Mouse (Mus musculus) heart, adult 2 months (tissue): ENCODE measurements around the gene Dnaja3. TPM values are rescaled to one million over a fixed set of nuclear protein-coding genes. Genes with fewer than 3 reads are reported as not detected.
"Not testable (repeated sequence)": the region's sequence is repeated elsewhere in the genome, so short reads cannot be mapped to it uniquely, and the experiment has no call there.

Source experiments
- DNase-seq, 2 experiments: peaks; one replicate each; pipeline ENCODE4 v3.0.0; 2021
- H3K27ac ChIP-seq: fragments of 200-600 bp; 2 replicates; pipeline ENCODE4 v1.8.1; 2022
- H3K27me3 ChIP-seq: fragments of 200-500 bp; 2 replicates; pipeline ENCODE4 v1.6.1; 2012; ENCODE audit warnings: mild to moderate bottlenecking, low read length, inconsistent platforms, mixed read lengths; ENCODE audit not compliant: control insufficient read depth, insufficient read depth
- H3K36me3 ChIP-seq: fragments of 200-500 bp; 2 replicates; pipeline ENCODE4 v1.6.1; 2012; ENCODE audit warnings: low read length, inconsistent platforms; ENCODE audit not compliant: control insufficient read depth, insufficient read depth
- H3K4me1 ChIP-seq: fragments of 200-500 bp; 2 replicates; pipeline ENCODE4 v1.6.1; 2011; ENCODE audit warnings: low read length; ENCODE audit not compliant: control insufficient read depth, insufficient read depth
- H3K4me3 ChIP-seq: fragments of 200-600 bp; 2 replicates; pipeline ENCODE4 v1.8.1; 2022
- H3K79me2 ChIP-seq: fragments of 200-500 bp; replicated peaks from 2 replicates; pipeline ENCODE4 v1.6.1; 2012; ENCODE audit warnings: mild to moderate bottlenecking, inconsistent platforms, low read length, moderate library complexity, mixed read lengths; ENCODE audit not compliant: control insufficient read depth, insufficient read depth
- H3K9ac ChIP-seq: fragments of 200-500 bp; 2 replicates; pipeline ENCODE4 v1.6.1; 2012; ENCODE audit warnings: low read depth, mild to moderate bottlenecking, control low read depth, inconsistent platforms, low read length, mixed read lengths
- CTCF ChIP-seq: fragments of 200-600 bp; IDR thresholded peaks from 2 replicates; pipeline ENCODE4 v1.8.1; 2022; ENCODE audit warnings: antibody characterized with exemption, mild to moderate bottlenecking, moderate library complexity
- EP300 ChIP-seq: fragments of 200-500 bp; IDR thresholded peaks from 2 replicates; pipeline ENCODE4 v1.6.1; 2011; ENCODE audit warnings: low read depth, low read length, control low read depth; ENCODE audit not compliant: insufficient read depth
- POLR2A ChIP-seq: fragments of 200-500 bp; IDR thresholded peaks from 2 replicates; pipeline ENCODE4 v1.6.1; 2011; ENCODE audit warnings: mild to moderate bottlenecking, low read depth, low read length, control low read depth; ENCODE audit not compliant: insufficient read depth
- WGBS: fragments of 180-500 bp; shearing (Covaris S2); methylation state at CpG from one replicate; pipeline ENCODE4 v1.1.7; 2018; 5-methylcytosine and 5-hydroxymethylcytosine counted together
- intact Hi-C: fragments of 180-260 bp; cut with DNase I; formaldehyde crosslinking; loops from one replicate; pipeline ENCODE4 v1.15.1; 2025
- polyA plus RNA-seq: library from polyadenylated mRNA; depleted of rRNA; stranded (reverse); fragments of >200 nt; gene quantifications from 2 replicates; pipeline ENCODE4 v1.2.3, GENCODE M21; 2012
- total RNA-seq, 2 experiments: library from RNA; stranded (reverse); gene quantifications; 2 replicates each; pipeline ENCODE4 v1.2.3; 2021

Dnaja3 gene
- total and polyA plus RNA-seq, 3 experiments, result 80.8 to 150 (median 138) TPM

DNA sequence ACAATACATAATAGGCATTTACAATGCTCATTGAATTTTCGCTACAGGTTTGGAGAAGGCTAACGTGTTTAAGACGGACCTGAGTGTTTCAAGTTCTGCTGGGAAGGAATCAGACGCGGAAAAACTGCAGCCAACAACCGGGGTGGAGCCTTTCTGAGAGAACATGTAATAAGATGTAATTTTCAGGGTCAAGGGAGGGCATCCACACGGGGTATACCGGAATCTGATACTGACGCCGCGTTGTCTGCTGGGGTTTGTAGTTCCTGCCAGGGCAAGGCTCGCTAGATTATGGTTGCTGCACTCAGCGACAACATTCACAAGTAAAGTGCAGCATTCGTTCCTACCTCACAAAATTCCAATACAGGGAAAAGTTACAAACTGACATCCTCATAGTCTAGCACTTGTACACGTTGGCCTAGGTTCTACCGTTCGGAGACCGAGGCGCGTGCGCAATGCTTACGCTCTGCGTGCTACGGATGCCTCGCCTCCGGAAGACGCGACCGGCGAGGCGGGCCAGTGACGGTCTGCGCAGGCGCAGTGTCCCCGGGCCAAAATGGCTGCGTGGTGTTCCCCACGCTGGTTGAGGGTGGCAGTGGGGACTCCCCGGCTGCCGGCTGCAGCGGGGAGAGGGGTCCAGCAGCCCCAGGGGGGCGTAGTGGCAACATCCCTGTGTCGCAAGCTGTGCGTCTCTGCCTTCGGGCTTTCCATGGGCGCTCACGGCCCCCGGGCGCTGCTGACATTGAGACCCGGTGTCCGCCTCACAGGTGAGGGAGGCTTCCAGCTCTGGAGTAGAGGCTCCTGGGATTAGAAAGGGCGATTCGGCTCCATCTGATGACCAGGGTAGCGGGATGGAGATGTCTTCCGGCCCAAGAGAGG, 44.0 kb downstream of the Dnaja3 start:
- Histone ChIP-seq H3K27ac (peak overlapping the region; percentile 92), H3K4me1 (peaks cover 5% of the 10 kb centered on the region), H3K9ac (peak overlapping the region; percentile 76), H3K36me3 (peaks cover 7% of the 10 kb centered on the region), H3K27me3 (no peaks in the 10 kb centered on the region), H3K79me2 (peaks cover 3% of the 10 kb centered on the region; the same call in 1 of the 2 replicates), H3K4me3 (peak overlapping the region; percentile 85)
- DNase-seq, result peak; percentile 97 to 98
- intact Hi-C loops, result loop anchor here (10.0 kb wide), 1 partner anchor 181 kb away; no protein-coding TSS in a partner anchor
- WGBS, result under 1% methylated on average over 54 of the region's 54 CpGs
- TF ChIP-seq CTCF, result no peak
- TF ChIP-seq EP300, result peak; percentile 74; the same call in 1 of the 2 replicates
- TF ChIP-seq POLR2A, result peak; percentile 84

DNA sequence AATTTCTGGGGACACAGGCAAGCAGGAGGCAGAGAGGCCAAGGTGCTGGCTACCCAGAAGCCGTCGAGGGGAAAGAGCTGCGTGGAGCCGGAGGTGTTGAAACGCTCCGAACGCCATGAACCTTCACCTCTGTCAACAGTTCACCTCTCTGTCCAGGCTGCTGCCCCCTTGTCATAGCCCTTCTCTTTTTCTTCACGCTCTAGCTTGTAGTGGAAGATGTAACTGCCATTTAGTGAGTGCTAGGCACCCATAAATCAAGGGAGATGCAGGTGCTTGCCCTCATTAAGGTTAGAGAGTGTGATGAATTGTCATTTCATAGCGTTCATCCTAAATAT, 44.6 kb downstream of the Dnaja3 start:
- no peak for TF ChIP-seq POLR2A
- TF ChIP-seq EP300, result no peak
- TF ChIP-seq CTCF, result no peak
- 2% methylated on average over 9 of the region's 9 CpGs for WGBS
- peaks cover 4% of the 10 kb centered on the region for H3K4me1 ChIP-seq
- peak overlapping the region; percentile 76 for H3K9ac ChIP-seq
- H3K4me3 ChIP-seq, result peak overlapping the region; percentile 85
- peaks cover 7% of the 10 kb centered on the region for H3K36me3 ChIP-seq
- no peaks in the 10 kb centered on the region for H3K27me3 ChIP-seq
- peaks cover 3% of the 10 kb centered on the region; the same call in 1 of the 2 replicates for H3K79me2 ChIP-seq
- intact Hi-C loops, result loop anchor here (10.0 kb wide), 1 partner anchor 180 kb away; no protein-coding TSS in a partner anchor
- H3K27ac ChIP-seq, result peak overlapping the region; percentile 92
- DNase-seq, result no peak

DNA sequence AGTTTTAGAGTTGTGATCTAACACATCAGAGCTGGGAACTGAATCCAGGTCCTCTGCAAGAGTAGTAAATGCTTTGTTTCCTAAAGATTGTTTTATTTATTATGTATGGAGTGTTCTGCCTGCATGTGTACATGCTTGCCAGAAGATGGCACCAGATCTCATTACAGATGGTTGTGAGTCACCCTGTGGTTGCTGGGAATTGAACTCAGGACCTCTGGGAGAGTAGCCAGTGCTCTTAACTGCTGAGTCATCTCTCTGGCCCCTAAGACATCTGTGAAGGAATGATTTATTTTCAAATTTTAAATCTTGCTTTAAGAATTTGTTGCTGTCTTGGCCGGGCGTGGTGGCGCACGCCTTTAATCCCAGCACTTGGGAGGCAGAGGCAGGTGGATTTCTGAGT, 49.6 kb downstream of the Dnaja3 start:
- H3K36me3 ChIP-seq, H3K27me3 ChIP-seq, H3K4me1 ChIP-seq, H3K4me3 ChIP-seq, H3K9ac ChIP-seq, H3K27ac ChIP-seq, DNase-seq, H3K79me2 ChIP-seq: not testable (repeated sequence)
- 97% methylated on average over 4 of the region's 4 CpGs for whole genome bisulfite sequencing
- intact Hi-C loops, result loop anchor here (10.0 kb wide), 1 partner anchor 175 kb away; no protein-coding TSS in a partner anchor
- peak; percentile 50 for TF ChIP-seq CTCF

DNA sequence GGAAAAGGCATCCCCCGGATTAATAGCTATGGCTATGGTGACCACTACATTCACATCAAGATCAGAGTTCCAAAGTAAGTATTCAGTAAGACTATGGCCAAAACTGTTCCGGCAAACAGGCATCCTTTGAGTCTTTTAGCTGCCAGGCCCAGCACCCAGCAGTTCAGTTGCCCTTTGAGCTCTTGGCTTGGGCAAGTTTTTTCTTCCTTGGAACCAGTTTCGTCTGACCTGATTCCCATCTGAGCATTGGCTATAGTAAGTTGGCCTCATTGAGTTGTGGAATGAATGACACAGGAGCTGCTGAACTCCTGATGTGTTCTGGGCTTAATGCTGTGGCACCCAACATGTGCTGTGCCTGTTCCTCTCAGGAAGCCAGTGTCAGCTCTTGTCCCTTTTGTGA, 61.4 kb downstream of the Dnaja3 start:
- H3K4me3 ChIP-seq, result no peak overlapping the region
- no peak overlapping the region for H3K27ac ChIP-seq
- 92% methylated on average over 3 of the region's 3 CpGs for WGBS
- H3K79me2 ChIP-seq, result 0 out of 2 replicates have a peak, but pooled peaks cover 2% of the 10 kb centered on the region
- no peak for DNase-seq
- H3K27me3 ChIP-seq, result no peaks in the 10 kb centered on the region
- no peak overlapping the region for H3K9ac ChIP-seq
- intact Hi-C loops, result no loop called here
- no peaks in the 10 kb centered on the region for H3K4me1 ChIP-seq
- no peak for TF ChIP-seq CTCF
- TF ChIP-seq POLR2A, result no peak
- no peak for TF ChIP-seq EP300
- H3K36me3 ChIP-seq, result no peaks in the 10 kb centered on the region

DNA sequence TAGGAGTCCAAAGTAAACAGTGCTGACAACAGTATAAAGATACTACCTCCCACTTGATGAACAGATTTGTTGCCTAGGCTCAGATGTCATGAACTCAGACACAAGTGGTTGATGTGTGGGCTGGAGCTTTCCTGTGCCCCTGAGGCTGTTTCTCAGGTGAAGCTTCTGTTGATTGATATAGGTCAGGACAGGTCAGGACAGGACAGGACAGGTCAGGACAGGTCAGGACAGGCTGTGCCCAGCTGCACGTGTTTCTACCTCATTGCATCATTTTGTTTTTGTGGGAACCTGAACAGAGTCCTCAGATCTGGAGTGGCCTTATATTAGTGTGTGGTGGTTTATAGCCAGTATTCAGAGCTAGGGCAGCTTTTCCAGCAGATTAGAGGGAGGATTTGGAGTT, 62.9 kb downstream of the Dnaja3 start:
- H3K4me3 ChIP-seq, result no peak overlapping the region
- 71% methylated on average over 1 of the region's 1 CpGs for WGBS
- intact Hi-C loops, result no loop called here
- no peaks in the 10 kb centered on the region for H3K4me1 ChIP-seq
- no peak overlapping the region for H3K27ac ChIP-seq
- H3K36me3 ChIP-seq, result no peaks in the 10 kb centered on the region; the same call in 1 of the 2 replicates
- H3K9ac ChIP-seq, result no peak overlapping the region
- no peaks in the 10 kb centered on the region for H3K79me2 ChIP-seq
- TF ChIP-seq POLR2A (no peak), CTCF (no peak), EP300 (no peak)
- DNase-seq, result no peak
- H3K27me3 ChIP-seq, result no peaks in the 10 kb centered on the region

DNA sequence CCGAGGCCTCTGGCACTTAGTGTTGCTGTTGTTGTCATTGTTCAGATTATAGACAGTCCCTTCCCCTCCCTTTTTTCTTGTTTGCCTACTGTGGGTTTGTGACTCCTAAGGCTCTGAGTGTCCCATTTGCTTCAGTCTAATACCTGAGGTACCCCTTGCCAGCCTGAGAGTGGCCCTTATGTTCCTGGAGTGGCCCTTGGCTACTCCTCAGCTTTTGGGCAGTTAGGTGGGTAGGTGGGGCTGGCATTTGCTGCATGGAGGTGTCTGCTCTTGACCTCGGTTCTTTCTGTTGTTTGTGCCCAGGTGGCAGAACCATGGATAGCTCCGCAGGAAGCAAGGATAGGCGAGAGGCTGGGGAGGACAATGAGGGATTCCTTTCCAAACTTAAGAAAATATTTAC, 65.8 kb downstream of the Dnaja3 start:
- Histone ChIP-seq H3K79me2 (no peaks in the 10 kb centered on the region), H3K36me3 (no peaks in the 10 kb centered on the region; the same call in 1 of the 2 replicates), H3K4me3 (no peak overlapping the region), H3K27me3 (no peaks in the 10 kb centered on the region), H3K9ac (no peak overlapping the region), H3K4me1 (no peaks in the 10 kb centered on the region), H3K27ac (no peak overlapping the region)
- WGBS, result 59% methylated on average over 4 of the region's 4 CpGs
- TF ChIP-seq POLR2A, result no peak
- TF ChIP-seq EP300, result no peak
- no peak for TF ChIP-seq CTCF
- intact Hi-C loops, result loop anchor here (5.0 kb wide), 1 partner anchor 172 kb away; no protein-coding TSS in a partner anchor
- no peak for DNase-seq
